Mouse (Mus musculus) liver, adult 2 months (tissue): ENCODE data around the gene Gprc5c. TPM values are rescaled to one million over a fixed set of nuclear protein-coding genes. Genes with fewer than 3 reads are reported as not detected.

Experiments
- DNase-seq: peaks from one replicate; pipeline ENCODE4 v3.0.0-alpha.2; 2011; ENCODE audit warnings: low read depth, low spot score; ENCODE audit errors: extremely low read depth
- H3K27ac ChIP-seq: fragments of 200-500 bp; replicated peaks from 2 replicates; pipeline ENCODE4 v1.5.1; 2012; ENCODE audit warnings: low read depth, mild to moderate bottlenecking, control low read depth, inconsistent platforms, low read length; ENCODE audit not compliant: insufficient read depth
- H3K27me3 ChIP-seq: fragments of 200-500 bp; 2 replicates; pipeline ENCODE4 v1.6.1; 2012; ENCODE audit warnings: mild to moderate bottlenecking, moderate library complexity, low read length, inconsistent platforms; ENCODE audit not compliant: control insufficient read depth, insufficient read depth
- H3K36me3 ChIP-seq: fragments of 200-500 bp; 2 replicates; pipeline ENCODE4 v1.6.1; 2012; ENCODE audit warnings: low read length, inconsistent platforms; ENCODE audit not compliant: control insufficient read depth, insufficient read depth
- H3K4me1 ChIP-seq: fragments of 200-500 bp; 2 replicates; pipeline ENCODE4 v1.6.1; 2011; ENCODE audit warnings: low read length; ENCODE audit not compliant: control insufficient read depth, insufficient read depth
- H3K4me3 ChIP-seq: fragments of 200-500 bp; 2 replicates; pipeline ENCODE4 v1.5.1; 2011; ENCODE audit warnings: low read depth, mild to moderate bottlenecking, control low read depth, low read length, moderate library complexity; ENCODE audit not compliant: insufficient read depth
- H3K79me2 ChIP-seq: fragments of 200-500 bp; 2 replicates; pipeline ENCODE4 v1.6.1; 2012; ENCODE audit warnings: inconsistent platforms, mild to moderate bottlenecking, low read length, moderate library complexity; ENCODE audit not compliant: control insufficient read depth, insufficient read depth
- H3K9ac ChIP-seq: fragments of 200-500 bp; 2 replicates; pipeline ENCODE4 v1.6.1; 2012; ENCODE audit warnings: low read depth, mild to moderate bottlenecking, control low read depth, inconsistent platforms, low read length
- CTCF ChIP-seq: fragments of 200-500 bp; IDR thresholded peaks from 2 replicates; pipeline ENCODE4 v1.5.1; 2011; ENCODE audit warnings: low read depth, low read length, control low read depth
- POLR2A ChIP-seq: fragments of 200-500 bp; IDR thresholded peaks from 2 replicates; pipeline ENCODE4 v1.6.1; 2011; ENCODE audit warnings: low read length, control low read depth; ENCODE audit not compliant: insufficient read depth; ENCODE audit errors: extremely low read depth
- WGBS: fragments of 180-500 bp; shearing (Covaris S2); methylation state at CpG from one replicate; pipeline ENCODE4 v1.1.7; 2018; 5-methylcytosine and 5-hydroxymethylcytosine counted together
- polyA plus RNA-seq: library from polyadenylated mRNA; depleted of rRNA; stranded (reverse); fragments of >200 nt; gene quantifications from 2 replicates; pipeline ENCODE4 v1.2.3, GENCODE M21; 2012
- total RNA-seq: library from RNA; depleted of rRNA; stranded (reverse); fragments of >200 nt; gene quantifications from 2 replicates; pipeline ENCODE4 v1.2.3, GENCODE M21; 2014

Gprc5c gene
- total and polyA plus RNA-seq, 2 experiments: 51.4 to 93.9 TPM

DNA sequence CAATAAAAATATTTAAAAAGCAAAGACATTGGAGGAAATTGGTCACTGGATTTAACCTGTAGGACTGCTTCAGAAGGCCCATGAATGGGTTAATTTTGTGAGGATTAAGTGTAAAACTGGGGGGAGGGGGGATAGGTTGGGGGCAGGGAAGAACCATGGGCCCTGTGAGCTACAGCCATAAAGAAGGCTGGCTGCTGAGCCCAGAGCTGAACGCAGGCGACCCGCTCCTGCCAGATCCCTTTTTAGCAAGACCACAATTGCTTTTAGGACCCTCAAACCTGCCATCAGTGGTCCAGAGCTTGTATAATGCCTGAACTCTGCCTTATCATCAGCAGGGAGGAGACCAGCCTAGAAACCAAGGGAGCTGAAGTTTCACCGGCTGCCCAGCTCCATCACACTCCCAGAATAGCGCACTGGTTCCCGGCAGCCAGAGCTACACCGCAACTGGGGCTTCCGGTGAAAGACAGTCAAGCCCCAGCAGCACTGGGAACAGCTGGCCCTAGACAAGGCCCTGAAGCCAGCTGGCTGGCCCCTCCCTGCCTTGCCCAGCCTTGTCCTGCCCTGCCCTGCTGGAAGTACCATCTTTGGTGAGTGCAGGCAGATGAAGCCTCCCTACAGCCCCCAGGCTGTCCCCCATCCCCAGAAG is 7.0 kb upstream of the Gprc5c start:
- TF ChIP-seq CTCF (no peak), POLR2A (no peak)
- no peak overlapping the region for H3K27ac ChIP-seq
- no peak for DNase-seq
- H3K36me3 ChIP-seq: no peaks in the 10 kb centered on the region
- H3K27me3 ChIP-seq: no peaks in the 10 kb centered on the region
- H3K4me3 ChIP-seq: no peak overlapping the region
- 75% methylated on average over 8 of the region's 8 CpGs for WGBS
- no peaks in the 10 kb centered on the region for H3K4me1 ChIP-seq
- H3K79me2 ChIP-seq: no peaks in the 10 kb centered on the region
- H3K9ac ChIP-seq: no peak overlapping the region

DNA sequence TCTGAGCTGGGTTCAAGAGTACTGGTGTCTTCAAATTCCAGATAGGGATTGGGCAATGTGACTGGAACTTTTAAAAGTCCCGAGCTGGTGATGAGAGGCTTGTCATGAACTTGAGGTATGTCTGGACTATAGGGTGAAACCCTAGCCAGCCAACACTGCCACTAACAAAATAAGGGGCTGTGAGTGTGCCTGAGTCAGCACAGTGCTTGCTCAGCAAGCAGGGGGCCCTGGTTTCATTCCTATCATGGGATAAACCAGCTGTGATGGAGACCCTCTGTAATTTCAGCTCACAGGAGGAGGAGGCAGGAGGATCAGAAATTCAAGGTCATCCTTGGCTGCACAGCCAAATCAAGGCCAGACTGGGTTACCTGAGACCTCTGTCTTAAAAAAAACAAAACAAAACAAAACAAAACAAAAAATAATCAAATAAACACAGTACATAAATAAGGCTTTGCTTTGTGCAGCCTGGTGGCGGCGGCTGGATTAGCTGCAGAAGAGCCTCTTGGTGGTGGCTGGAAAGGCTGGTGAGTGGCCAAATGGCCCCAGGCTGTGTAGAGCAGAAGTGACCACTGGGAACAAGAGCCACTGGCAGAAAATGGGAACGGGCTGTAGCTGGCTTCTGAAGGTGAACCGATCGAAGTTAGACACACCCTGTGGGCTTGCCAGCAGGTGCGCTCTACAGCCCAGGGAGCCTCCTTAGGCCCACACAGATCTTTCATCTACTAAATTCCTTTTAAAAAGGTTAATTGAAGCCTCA is 6.3 kb upstream of the Gprc5c start:
- no peak overlapping the region for H3K27ac ChIP-seq
- no peaks in the 10 kb centered on the region for H3K4me1 ChIP-seq
- DNase-seq: no peak
- no peaks in the 10 kb centered on the region for H3K79me2 ChIP-seq
- WGBS: 87% methylated on average over 7 of the region's 7 CpGs
- TF ChIP-seq CTCF (no peak), POLR2A (no peak)
- no peak overlapping the region for H3K4me3 ChIP-seq
- H3K9ac ChIP-seq: no peak overlapping the region
- no peaks in the 10 kb centered on the region for H3K36me3 ChIP-seq
- no peaks in the 10 kb centered on the region for H3K27me3 ChIP-seq

DNA sequence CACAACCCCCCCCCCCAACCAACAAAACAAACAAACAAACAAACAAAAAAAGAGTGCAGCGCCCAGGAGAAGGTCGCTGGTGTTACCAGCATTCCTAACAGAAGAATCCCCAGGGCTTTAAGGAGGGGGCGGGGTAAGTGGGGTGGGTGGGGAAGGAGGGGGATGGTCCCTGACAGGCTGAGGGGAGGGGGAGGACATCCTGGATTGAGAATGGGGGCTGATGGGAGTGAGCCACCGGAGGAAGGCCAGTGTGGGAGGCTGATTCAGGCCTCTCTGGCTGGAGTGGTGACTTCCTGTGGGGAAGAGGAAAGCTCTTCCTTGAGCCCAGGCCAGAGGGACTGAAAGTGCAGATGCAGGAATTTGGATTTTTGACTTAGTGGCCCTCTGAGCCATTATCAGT is 4.6 kb upstream of the Gprc5c start:
- H3K79me2 ChIP-seq: no peaks in the 10 kb centered on the region
- DNase-seq: no peak
- H3K36me3 ChIP-seq: no peaks in the 10 kb centered on the region
- WGBS: 78% methylated on average over 4 of the region's 4 CpGs
- H3K4me3 ChIP-seq: no peak overlapping the region
- peaks cover 4% of the 10 kb centered on the region for H3K4me1 ChIP-seq
- no peak overlapping the region for H3K27ac ChIP-seq
- no peaks in the 10 kb centered on the region for H3K27me3 ChIP-seq
- TF ChIP-seq CTCF (no peak), POLR2A (no peak)
- H3K9ac ChIP-seq: no peak overlapping the region

DNA sequence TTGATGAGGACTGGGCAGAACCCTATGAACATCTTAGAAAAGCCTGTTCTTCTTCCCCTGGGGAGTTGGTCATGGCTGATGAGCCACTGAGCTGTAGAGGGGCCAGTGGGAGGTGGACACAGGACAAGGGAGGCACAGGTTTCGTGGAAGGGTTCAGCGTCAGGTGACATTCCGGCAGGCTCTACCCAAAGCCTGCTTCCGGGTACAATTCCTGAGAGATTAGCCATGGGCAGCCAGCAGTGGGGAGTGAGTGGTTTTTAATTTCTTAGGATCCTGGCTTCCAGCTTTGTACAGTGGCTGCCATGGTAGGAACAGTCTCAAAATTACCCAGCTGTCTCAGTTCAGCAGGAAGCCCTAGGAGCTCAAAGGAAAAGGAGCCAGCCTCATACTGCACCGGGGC is 3.9 kb upstream of the Gprc5c start:
- H3K27ac ChIP-seq: no peak overlapping the region
- H3K79me2 ChIP-seq: no peaks in the 10 kb centered on the region
- H3K4me1 ChIP-seq: peaks cover 4% of the 10 kb centered on the region
- 92% methylated on average over 5 of the region's 5 CpGs for WGBS
- no peak for DNase-seq
- no peak overlapping the region for H3K4me3 ChIP-seq
- H3K36me3 ChIP-seq: no peaks in the 10 kb centered on the region
- TF ChIP-seq CTCF: no peak
- TF ChIP-seq POLR2A: no peak
- no peak overlapping the region for H3K9ac ChIP-seq
- no peaks in the 10 kb centered on the region for H3K27me3 ChIP-seq

DNA sequence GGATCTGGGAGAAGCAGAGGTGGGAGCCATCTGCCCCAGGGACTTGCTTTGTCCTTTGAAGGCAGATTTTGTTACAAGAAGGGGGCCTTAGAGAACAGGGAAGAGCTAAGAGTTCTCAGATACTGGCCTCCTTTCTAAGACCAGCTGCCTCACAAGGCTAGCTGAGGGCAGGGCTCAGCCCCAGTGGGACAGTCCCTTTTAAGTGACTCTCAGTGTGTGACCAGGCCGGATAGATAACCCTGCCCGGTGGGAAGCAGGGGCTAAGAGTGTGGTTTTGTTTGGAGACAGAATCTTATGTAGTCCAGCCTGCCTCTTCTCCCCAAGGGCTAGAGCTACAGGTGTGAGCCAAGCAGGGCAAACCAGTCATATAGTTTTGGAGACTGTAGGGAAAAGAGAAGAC is 1.4 kb upstream of the Gprc5c start:
- WGBS: 26% methylated on average over 2 of the region's 2 CpGs
- peaks cover 11% of the 10 kb centered on the region for H3K79me2 ChIP-seq
- H3K9ac ChIP-seq: no peak overlapping the region
- no peak for TF ChIP-seq CTCF
- no peak for TF ChIP-seq POLR2A
- DNase-seq: no peak
- peaks cover 12% of the 10 kb centered on the region for H3K4me1 ChIP-seq
- H3K27ac ChIP-seq: no peak overlapping the region
- H3K36me3 ChIP-seq: no peaks in the 10 kb centered on the region
- no peak overlapping the region for H3K4me3 ChIP-seq
- no peaks in the 10 kb centered on the region for H3K27me3 ChIP-seq

DNA sequence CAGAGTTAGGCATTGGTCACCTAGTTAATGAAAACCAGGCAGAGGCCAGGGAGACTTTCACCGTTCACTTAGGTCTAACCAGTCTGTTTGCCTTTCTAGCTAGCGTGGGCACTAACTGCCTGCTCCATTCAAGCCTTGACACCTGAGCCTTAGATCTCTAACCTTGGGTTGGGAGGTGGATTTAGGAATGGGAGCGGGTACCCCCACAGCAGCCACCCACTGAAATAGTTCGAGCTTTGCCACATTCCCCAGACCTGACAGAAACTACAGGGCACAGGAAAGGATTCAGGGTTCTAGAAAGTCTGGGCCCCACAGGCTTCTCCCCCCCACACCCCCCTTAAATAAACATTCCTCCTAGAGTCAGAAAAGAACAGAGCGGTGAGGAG is 893 bp upstream of the Gprc5c start:
- H3K27me3 ChIP-seq: no peaks in the 10 kb centered on the region
- H3K9ac ChIP-seq: peak overlapping the region; percentile 43
- no peak overlapping the region for H3K4me3 ChIP-seq
- peak; percentile 54 for DNase-seq
- WGBS: 21% methylated on average over 5 of the region's 5 CpGs
- no peaks in the 10 kb centered on the region for H3K36me3 ChIP-seq
- TF ChIP-seq CTCF: no peak
- no peak for TF ChIP-seq POLR2A
- peaks cover 16% of the 10 kb centered on the region for H3K79me2 ChIP-seq
- H3K27ac ChIP-seq: peak overlapping the region; percentile 78
- peaks cover 17% of the 10 kb centered on the region for H3K4me1 ChIP-seq
